Mouse (Mus musculus) right cerebral cortex, postnatal 10 days (tissue): ENCODE measurements around the gene Tox2.

ENCODE experiments used
- DNase-seq, 2 experiments: peaks; one replicate each; pipeline ENCODE4 v3.0.0; 2021; ENCODE audit warnings: low spot score in 2 of 2

Gene Tox2

GRCm38 (mm10) chr2:163362940-163363921 is 160.3 kb downstream of the Tox2 start:
- DNase-seq: no peak

- no peak for DNase-seq
Measured at GRCm38 (mm10) chr2:163364785-163365541, 162.0 kb downstream of the Tox2 start.

GRCm38 (mm10) chr2:163370175-163370574 is 167.2 kb downstream of the Tox2 start:
- no peak for DNase-seq

GRCm38 (mm10) chr2:163372627-163373026 is 169.7 kb downstream of the Tox2 start:
- no peak for DNase-seq
